Mouse (Mus musculus) WW6 (cell line): Measurements from ENCODE around the gene Fbxl7.

Experiments used
- DNase-seq: peaks from one replicate; pipeline ENCODE4 v3.0.0-alpha.2; 2013; ENCODE audit warnings: low read depth, low spot score

Fbxl7 gene

GRCm38 (mm10) chr15:26701949-26702675 lies 193.3 kb downstream of the Fbxl7 start:
- no peak for DNase-seq

- no peak for DNase-seq
Measured at GRCm38 (mm10) chr15:26693075-26693474, 202.3 kb downstream of the Fbxl7 start.

GRCm38 (mm10) chr15:26688472-26689104 lies 206.8 kb downstream of the Fbxl7 start:
- DNase-seq: no peak

- DNase-seq: no peak
Measured at GRCm38 (mm10) chr15:26687729-26688128, 207.7 kb downstream of the Fbxl7 start.

- DNase-seq: no peak
Measured at GRCm38 (mm10) chr15:26682279-26682678, 213.1 kb downstream of the Fbxl7 start.

GRCm38 (mm10) chr15:26673239-26673859 lies 222.0 kb downstream of the Fbxl7 start:
- DNase-seq: no peak

- no peak for DNase-seq
Measured at GRCm38 (mm10) chr15:26654988-26655387, 240.4 kb downstream of the Fbxl7 start.

- no peak for DNase-seq
Measured at GRCm38 (mm10) chr15:26642563-26642962, 252.8 kb downstream of the Fbxl7 start.

GRCm38 (mm10) chr15:26639726-26640125 lies 255.7 kb downstream of the Fbxl7 start:
- no peak for DNase-seq

- no peak for DNase-seq
Measured at GRCm38 (mm10) chr15:26635591-26635990, 259.8 kb downstream of the Fbxl7 start.

GRCm38 (mm10) chr15:26628181-26628580 lies 267.2 kb downstream of the Fbxl7 start:
- no peak for DNase-seq

- DNase-seq: no peak
Measured at GRCm38 (mm10) chr15:26623242-26623641, 272.1 kb downstream of the Fbxl7 start.

GRCm38 (mm10) chr15:26620279-26620678 lies 275.1 kb downstream of the Fbxl7 start:
- DNase-seq: no peak

- no peak for DNase-seq
Measured at GRCm38 (mm10) chr15:26619221-26619620, 276.2 kb downstream of the Fbxl7 start.

- no peak for DNase-seq
Measured at GRCm38 (mm10) chr15:26596239-26596638, 299.1 kb downstream of the Fbxl7 start.

GRCm38 (mm10) chr15:26579947-26580709 lies 315.3 kb downstream of the Fbxl7 start:
- DNase-seq: no peak

GRCm38 (mm10) chr15:26578500-26578899 lies 316.9 kb downstream of the Fbxl7 start:
- no peak for DNase-seq

GRCm38 (mm10) chr15:26566076-26566475 lies 329.3 kb downstream of the Fbxl7 start:
- DNase-seq: no peak

GRCm38 (mm10) chr15:26553620-26554019 lies 341.8 kb downstream of the Fbxl7 start:
- no peak for DNase-seq

GRCm38 (mm10) chr15:26533997-26534700 lies 361.2 kb downstream of the Fbxl7 start:
- no peak for DNase-seq

- DNase-seq: no peak
Measured at GRCm38 (mm10) chr15:26519220-26519631, 376.2 kb downstream of the Fbxl7 start.
